In the genomic region with DNA sequence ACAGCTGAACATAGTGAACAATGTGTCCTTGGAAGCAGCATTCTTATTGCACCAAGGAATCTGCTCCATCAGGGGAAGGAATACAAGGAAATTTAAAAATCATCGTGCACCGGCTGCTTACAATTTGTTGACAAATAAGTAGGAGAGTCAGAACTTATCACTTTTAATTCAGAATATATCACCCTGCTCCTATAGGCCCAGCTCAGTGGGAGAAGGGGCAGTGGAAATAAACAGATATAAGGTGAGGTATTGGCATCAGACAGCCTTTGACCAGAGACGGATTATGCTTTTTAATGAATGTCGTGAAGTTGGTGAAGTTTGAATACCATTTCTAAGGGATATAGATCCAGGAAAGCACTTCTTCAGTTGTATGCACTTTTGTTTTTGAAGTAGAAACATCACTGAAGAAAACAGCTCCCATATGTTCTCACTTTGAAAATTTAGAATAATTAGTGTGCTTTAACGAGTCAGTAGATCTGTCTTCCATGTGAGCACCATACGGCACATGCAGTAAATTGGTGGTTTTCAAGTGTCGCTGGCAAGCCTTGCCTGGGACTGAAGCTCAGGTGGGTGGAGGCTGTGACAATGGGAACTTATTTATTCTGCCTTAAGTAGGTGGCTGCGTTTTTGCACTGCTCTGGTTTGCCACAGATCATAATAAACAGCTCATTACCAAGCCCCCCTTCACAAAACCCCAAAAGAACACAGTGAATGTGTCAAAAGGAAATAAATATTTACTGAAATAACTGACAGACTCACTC, we compare ENCODE assay signal across 16 mouse cellular contexts.
DNase-seq lines count a peak whose midpoint lies in the region.
"Had no signal": no experiment of that assay in that cellular context is flagged by ENCODE, and none has a peak within 500 bp of the region (broad histone marks: within the 10 kb centered on the region; RNA-seq: fewer than 3 reads in every experiment).

No protein-coding gene starts in this region.

- H3K27ac ChIP-seq in limb, embryonic 10.5 days: no peak overlapping the region
- H3K27ac ChIP-seq: lung, embryonic 15.5 days; neural tube, embryonic 15.5 days; stomach, embryonic 15.5 days had no signal

- no peaks in the 10 kb centered on the region for H3K27me3 ChIP-seq in limb, embryonic 10.5 days (ENCODE audit: low read depth, poor library complexity, severe bottlenecking)
- H3K27me3 ChIP-seq: lung, embryonic 15.5 days; neural tube, embryonic 15.5 days; stomach, embryonic 15.5 days had no signal

- peak; percentile 91 for DNase-seq in brain, adult 2 months (ENCODE audit: low read depth, low spot score)
- DNase-seq in brain, embryonic 18.5 days (ENCODE audit: low read depth, low spot score): peak; percentile 71
- DNase-seq in frontal cortex, postnatal 10 days (ENCODE audit: low spot score in 2 of 2): peak; percentile 11 to 24
- peak; percentile 49 to 60 for DNase-seq in layer of hippocampus, postnatal 36 days
- no peak for DNase-seq in lung, postnatal 4 days
- no peak for DNase-seq in embryo, embryonic 11 days
- no peak for DNase-seq in limb, embryonic 10.5 days (ENCODE audit: low spot score)
- no peak for DNase-seq in adrenal gland, postnatal 14 days
- DNase-seq: cerebellum, adult 9-10 months; heart, adult 18-20 months; heart, postnatal 10 days; kidney, adult 9 months; thymus, postnatal 36 days had no signal

- no peaks in the 10 kb centered on the region for H3K9me3 ChIP-seq in limb, embryonic 10.5 days (replicated peaks)
- H3K9me3 ChIP-seq: lung, embryonic 15.5 days; neural tube, embryonic 15.5 days; stomach, embryonic 15.5 days had no signal

- H3K36me3 ChIP-seq in limb, embryonic 10.5 days: no peaks in the 10 kb centered on the region
- H3K36me3 ChIP-seq: lung, embryonic 15.5 days; neural tube, embryonic 15.5 days; stomach, embryonic 15.5 days had no signal

- 59% methylated on average over 8 of the region's 8 CpGs for WGBS in limb, embryonic 10.5 days

- peaks cover 9% of the 10 kb centered on the region; the same call in 1 of the 2 replicates for H3K4me1 ChIP-seq in limb, embryonic 10.5 days
- H3K4me1 ChIP-seq: lung, embryonic 15.5 days; neural tube, embryonic 15.5 days; stomach, embryonic 15.5 days had no signal

- H3K4me3 ChIP-seq in limb, embryonic 10.5 days: no peak overlapping the region
- H3K4me3 ChIP-seq: lung, embryonic 15.5 days; neural tube, embryonic 15.5 days; stomach, embryonic 15.5 days had no signal

Comparison
In these comparisons a context has a peak if more than half of its experiments do, and no peak if none do; other contexts are left out.
1. DNase-seq: peak in brain, adult 2 months (single experiment), brain, embryonic 18.5 days (single experiment), frontal cortex, postnatal 10 days (2 of 2) and layer of hippocampus, postnatal 36 days (2 of 2); none in lung, postnatal 4 days (0 of 2), embryo, embryonic 11 days (single experiment), limb, embryonic 10.5 days (single experiment) and adrenal gland, postnatal 14 days (single experiment).